Mouse (Mus musculus) cortical plate, adult 2 months (tissue): ENCODE measurements around the gene Haspin.

ENCODE experiments used
- CTCF ChIP-seq: fragments of 200-500 bp; IDR thresholded peaks from 2 replicates; pipeline ENCODE4 v1.5.1; 2011; ENCODE audit warnings: mild to moderate bottlenecking, control low read depth, low read length; ENCODE audit not compliant: insufficient read depth; ENCODE audit errors: extremely low read depth
- POLR2A ChIP-seq: fragments of 200-500 bp; IDR thresholded peaks from 2 replicates; pipeline ENCODE4 v1.6.1; 2011; ENCODE audit warnings: mild to moderate bottlenecking, low read length, control low read depth; ENCODE audit not compliant: insufficient read depth; ENCODE audit errors: extremely low read depth

- TF ChIP-seq CTCF (no peak), POLR2A (no peak)
Measured at GRCm38 (mm10) chr11:73090826-73091225, 47.3 kb downstream of the Haspin start.
